Mouse (Mus musculus) bone marrow, adult 2 months (tissue): ENCODE data around the gene Gamt.

ENCODE experiments used
- CTCF ChIP-seq: fragments of 200-500 bp; IDR thresholded peaks from 2 replicates; pipeline ENCODE4 v1.5.1; 2011; ENCODE audit warnings: low read length, control low read depth; ENCODE audit not compliant: control insufficient read depth, insufficient read depth
- POLR2A ChIP-seq: fragments of 200-500 bp; IDR thresholded peaks from 2 replicates; pipeline ENCODE4 v1.6.1; 2011; ENCODE audit warnings: low read depth, mild to moderate bottlenecking, control low read depth, low read length, borderline replicate concordance; ENCODE audit not compliant: control insufficient read depth

- no peak for TF ChIP-seq CTCF
- no peak for TF ChIP-seq POLR2A
Measured at GRCm38 (mm10) chr10:80270734-80271181, 9.9 kb upstream of the Gamt start.
